In the genomic region with DNA sequence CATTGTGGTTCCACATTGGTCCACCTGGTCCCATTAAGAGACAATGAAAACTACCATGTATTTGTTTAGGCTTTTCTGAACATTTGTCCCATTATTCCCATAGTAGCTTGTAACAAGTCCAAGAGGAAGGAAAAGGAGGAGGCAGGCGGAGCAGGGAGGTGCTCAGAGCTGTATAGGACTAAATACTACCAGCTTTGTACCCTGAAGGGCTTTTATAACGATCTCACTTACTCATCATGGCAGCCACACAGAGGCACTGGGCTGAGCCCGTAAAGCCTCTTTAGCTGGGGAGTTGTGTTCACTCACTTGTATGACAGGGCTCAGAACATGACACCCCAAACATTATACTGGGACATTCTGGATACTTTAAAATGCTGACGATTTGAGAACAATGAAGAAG, we compare ENCODE assay signal across 14 mouse cellular contexts.
DNase-seq lines count a peak whose midpoint lies in the region; ATAC-seq lines count a peak whose summit lies in the region.
"Had no signal": no experiment of that assay in that cellular context is flagged by ENCODE, and none has a peak within 500 bp of the region (broad histone marks: within the 10 kb centered on the region; RNA-seq: fewer than 3 reads in every experiment).

No protein-coding gene starts in this region.

- no peak for ATAC-seq in midbrain, embryonic 12.5 days (ENCODE audit: low FRiP score, low read depth)
- ATAC-seq in midbrain, embryonic 16.5 days: no peak
- 0 out of 2 replicates have a peak, but pooled peaks have one; percentile 33 for ATAC-seq in forebrain, embryonic 12.5 days (ENCODE audit: low FRiP score)
- ATAC-seq in hindbrain, embryonic 14.5 days (ENCODE audit: low FRiP score): peak; percentile 51; the same call in 1 of the 2 replicates
- ATAC-seq in neural tube, embryonic 15.5 days (ENCODE audit: low FRiP score): 0 out of 2 replicates have a peak, but pooled peaks have one; percentile 21
- no peak for ATAC-seq in cerebellum, adult (ENCODE audit: insufficient number of reproducible peaks, low FRiP score, low TSS enrichment)

- no peak overlapping the region for H3K4me3 ChIP-seq in midbrain, embryonic 12.5 days
- no peak overlapping the region for H3K4me3 ChIP-seq in midbrain, embryonic 16.5 days (ENCODE audit: low read depth, low read length)
- no peak overlapping the region for H3K4me3 ChIP-seq in forebrain, embryonic 12.5 days (replicated peaks)
- no peak overlapping the region for H3K4me3 ChIP-seq in hindbrain, embryonic 14.5 days (replicated peaks; ENCODE audit: low read length)
- H3K4me3 ChIP-seq in neural tube, embryonic 15.5 days (replicated peaks): no peak overlapping the region
- H3K4me3 ChIP-seq: limb, embryonic 15.5 days had no signal

- no peak overlapping the region for H3K9ac ChIP-seq in midbrain, embryonic 12.5 days (replicated peaks)
- no peak overlapping the region for H3K9ac ChIP-seq in midbrain, embryonic 16.5 days (ENCODE audit: low read depth, low read length)
- no peak overlapping the region for H3K9ac ChIP-seq in forebrain, embryonic 12.5 days
- 0 out of 2 replicates have a peak overlapping the region, but pooled peaks have one; percentile 19 for H3K9ac ChIP-seq in hindbrain, embryonic 14.5 days
- no peak overlapping the region for H3K9ac ChIP-seq in neural tube, embryonic 15.5 days (replicated peaks)
- H3K9ac ChIP-seq: limb, embryonic 15.5 days had no signal

- peak overlapping the region; percentile 56 for H3K27ac ChIP-seq in midbrain, embryonic 12.5 days (replicated peaks)
- H3K27ac ChIP-seq in midbrain, embryonic 16.5 days (ENCODE audit: low read length): no peak overlapping the region
- H3K27ac ChIP-seq in forebrain, embryonic 12.5 days: no peak overlapping the region
- H3K27ac ChIP-seq in hindbrain, embryonic 14.5 days: peak overlapping the region; percentile 67
- H3K27ac ChIP-seq in neural tube, embryonic 15.5 days (replicated peaks): no peak overlapping the region
- H3K27ac ChIP-seq: limb, embryonic 15.5 days had no signal

- DNase-seq in hindbrain, embryonic 14.5 days (ENCODE audit: low spot score): no peak
- DNase-seq in left cerebral cortex, postnatal 36 days (ENCODE audit: low spot score in 2 of 2): no peak
- DNase-seq: B cell, adult 2 months; cerebellum, postnatal 14 days; gastrocnemius, postnatal 10 days; lung, postnatal 10 days; right cerebral cortex, adult 18-20 months; thymus, postnatal 4 days had no signal

- no peaks in the 10 kb centered on the region for H3K27me3 ChIP-seq in midbrain, embryonic 12.5 days
- H3K27me3 ChIP-seq in midbrain, embryonic 16.5 days (ENCODE audit: control insufficient read depth, insufficient read depth, low read depth, low read length): no peaks in the 10 kb centered on the region
- no peaks in the 10 kb centered on the region for H3K27me3 ChIP-seq in forebrain, embryonic 12.5 days
- no peaks in the 10 kb centered on the region for H3K27me3 ChIP-seq in hindbrain, embryonic 14.5 days (ENCODE audit: control insufficient read depth, insufficient read depth, low read length)
- H3K27me3 ChIP-seq in neural tube, embryonic 15.5 days (replicated peaks): no peaks in the 10 kb centered on the region
- H3K27me3 ChIP-seq: limb, embryonic 15.5 days had no signal

- H3K4me1 ChIP-seq in midbrain, embryonic 12.5 days: peaks cover 14% of the 10 kb centered on the region
- peaks cover 4% of the 10 kb centered on the region; the same call in 1 of the 2 replicates for H3K4me1 ChIP-seq in midbrain, embryonic 16.5 days (ENCODE audit: control insufficient read depth, insufficient read depth, low read length)
- H3K4me1 ChIP-seq in forebrain, embryonic 12.5 days: peaks cover 16% of the 10 kb centered on the region
- peaks cover 12% of the 10 kb centered on the region for H3K4me1 ChIP-seq in hindbrain, embryonic 14.5 days (replicated peaks; ENCODE audit: control insufficient read depth, insufficient read depth, low read length)
- peaks cover 13% of the 10 kb centered on the region for H3K4me1 ChIP-seq in neural tube, embryonic 15.5 days
- H3K4me1 ChIP-seq: limb, embryonic 15.5 days had no signal

- intact Hi-C loops in left cerebral cortex, postnatal 36 days (cut with DNase I): no loop called here

- H3K4me2 ChIP-seq in midbrain, embryonic 12.5 days (replicated peaks): no peak overlapping the region
- H3K4me2 ChIP-seq in midbrain, embryonic 16.5 days (ENCODE audit: low read length): no peak overlapping the region
- H3K4me2 ChIP-seq in forebrain, embryonic 12.5 days: peak overlapping the region; percentile 36
- peak overlapping the region; percentile 20 for H3K4me2 ChIP-seq in hindbrain, embryonic 14.5 days (replicated peaks)
- peak overlapping the region; percentile 24 for H3K4me2 ChIP-seq in neural tube, embryonic 15.5 days
- H3K4me2 ChIP-seq: limb, embryonic 15.5 days had no signal

- no peaks in the 10 kb centered on the region for H3K36me3 ChIP-seq in midbrain, embryonic 12.5 days
- no peaks in the 10 kb centered on the region for H3K36me3 ChIP-seq in midbrain, embryonic 16.5 days (ENCODE audit: control insufficient read depth, insufficient read depth, low read length)
- no peaks in the 10 kb centered on the region for H3K36me3 ChIP-seq in forebrain, embryonic 12.5 days (replicated peaks)
- H3K36me3 ChIP-seq in hindbrain, embryonic 14.5 days (replicated peaks; ENCODE audit: control insufficient read depth, insufficient read depth): no peaks in the 10 kb centered on the region
- H3K36me3 ChIP-seq in neural tube, embryonic 15.5 days: no peaks in the 10 kb centered on the region
- H3K36me3 ChIP-seq: limb, embryonic 15.5 days had no signal

- WGBS in midbrain, embryonic 12.5 days: 65% methylated on average over 4 of the region's 4 CpGs
- 55% methylated on average over 4 of the region's 4 CpGs for WGBS in midbrain, embryonic 16.5 days
- 31% methylated on average over 4 of the region's 4 CpGs for WGBS in forebrain, embryonic 12.5 days
- 46% methylated on average over 4 of the region's 4 CpGs for WGBS in hindbrain, embryonic 14.5 days
- WGBS in neural tube, embryonic 15.5 days: 20% methylated on average over 4 of the region's 4 CpGs

- H3K9me3 ChIP-seq in midbrain, embryonic 12.5 days: no peaks in the 10 kb centered on the region
- no peaks in the 10 kb centered on the region for H3K9me3 ChIP-seq in midbrain, embryonic 16.5 days (replicated peaks; ENCODE audit: control insufficient read depth, low read length, poor library complexity, severe bottlenecking)
- H3K9me3 ChIP-seq in forebrain, embryonic 12.5 days: no peaks in the 10 kb centered on the region
- no peaks in the 10 kb centered on the region for H3K9me3 ChIP-seq in hindbrain, embryonic 14.5 days (ENCODE audit: control insufficient read depth, low read length)
- H3K9me3 ChIP-seq in neural tube, embryonic 15.5 days (replicated peaks): no peaks in the 10 kb centered on the region
- H3K9me3 ChIP-seq: limb, embryonic 15.5 days had no signal

Comparison
In these comparisons a context has a peak if more than half of its experiments do, and no peak if none do; other contexts are left out.
1. H3K27ac ChIP-seq: peak in midbrain, embryonic 12.5 days (single experiment) and hindbrain, embryonic 14.5 days (single experiment); none in midbrain, embryonic 16.5 days (single experiment), forebrain, embryonic 12.5 days (single experiment) and neural tube, embryonic 15.5 days (single experiment).
2. ATAC-seq: peak in forebrain, embryonic 12.5 days (single experiment), hindbrain, embryonic 14.5 days (single experiment) and neural tube, embryonic 15.5 days (single experiment); none in midbrain, embryonic 12.5 days (single experiment), midbrain, embryonic 16.5 days (single experiment) and cerebellum, adult (single experiment).
3. H3K4me2 ChIP-seq: peak in forebrain, embryonic 12.5 days (single experiment), hindbrain, embryonic 14.5 days (single experiment) and neural tube, embryonic 15.5 days (single experiment); none in midbrain, embryonic 12.5 days (single experiment) and midbrain, embryonic 16.5 days (single experiment).